Comparison of ENCODE assay signal across 17 mouse cellular contexts in the genomic region with DNA sequence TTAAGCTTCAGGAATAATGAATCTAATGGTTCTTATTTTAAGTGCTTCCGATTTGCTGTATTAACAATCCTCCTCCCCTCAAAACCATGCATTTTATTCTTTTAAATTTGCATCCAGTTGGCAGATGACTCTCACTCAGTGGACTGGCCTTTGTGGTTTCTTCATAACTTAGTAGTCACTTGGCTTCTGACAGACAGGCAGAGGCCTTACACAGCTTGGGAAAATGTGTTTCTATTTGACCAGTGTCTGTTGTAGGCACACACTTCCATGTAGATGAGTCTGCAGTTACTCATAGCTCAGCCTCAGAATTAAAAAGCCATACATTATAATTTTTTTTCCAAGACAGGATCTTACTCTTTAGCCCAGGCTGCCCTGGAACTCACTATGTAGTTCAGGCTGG. TPM values are rescaled to one million over a fixed set of nuclear protein-coding genes. Genes with fewer than 3 reads are reported as not detected.
"Had no signal": no experiment of that assay in that cellular context is flagged by ENCODE, and none has a peak within 500 bp of the region (broad histone marks: within the 10 kb centered on the region; RNA-seq: fewer than 3 reads in every experiment).

No protein-coding gene starts in this region.

- H3K36me3 ChIP-seq: midbrain, embryonic 10.5 days; midbrain, embryonic 12.5 days; neural tube, embryonic 12.5 days had no signal

- DNase-seq: lung, adult 18-20 months; lung, embryonic 14.5 days; lung, postnatal 10 days; lung, postnatal 4 days; midbrain, embryonic 14.5 days; right cerebral cortex, postnatal 25 days; right cerebral cortex, postnatal 4 days; spleen, adult 18-20 months; thymus, adult 18-20 months; thymus, postnatal 25 days; thymus, postnatal 4 days had no signal

- H3K9me3 ChIP-seq: midbrain, embryonic 10.5 days; midbrain, embryonic 12.5 days; neural tube, embryonic 12.5 days had no signal

- H3K4me2 ChIP-seq: lung, embryonic 14.5 days; midbrain, embryonic 12.5 days; neural tube, embryonic 12.5 days had no signal

- H3K4me3 ChIP-seq: midbrain, embryonic 10.5 days; midbrain, embryonic 12.5 days; myocyte; neural tube, embryonic 12.5 days had no signal

- H3K27ac ChIP-seq: midbrain, embryonic 10.5 days; midbrain, embryonic 12.5 days; neural tube, embryonic 12.5 days had no signal

- H3K27me3 ChIP-seq: midbrain, embryonic 12.5 days; neural tube, embryonic 12.5 days had no signal

- ATAC-seq: midbrain, embryonic 16.5 days had no signal

- H3K9ac ChIP-seq: lung, embryonic 14.5 days; midbrain, embryonic 12.5 days; neural tube, embryonic 12.5 days had no signal

- H3K4me1 ChIP-seq: midbrain, embryonic 10.5 days; midbrain, embryonic 12.5 days; neural tube, embryonic 12.5 days had no signal

RNA-seq across cellular contexts. Expression of gene Gm49384, which starts 49.7 kb away (rescaled TPM):
- polyA plus RNA-seq: small intestine, adult 2 months had no signal
